Mouse (Mus musculus) layer of hippocampus, adult 9-11 months (tissue): Measurements from ENCODE around the gene Itgb3bp.

Experiments
- DNase-seq: peaks from one replicate; pipeline ENCODE4 v3.0.0; 2022

Itgb3bp gene

DNA sequence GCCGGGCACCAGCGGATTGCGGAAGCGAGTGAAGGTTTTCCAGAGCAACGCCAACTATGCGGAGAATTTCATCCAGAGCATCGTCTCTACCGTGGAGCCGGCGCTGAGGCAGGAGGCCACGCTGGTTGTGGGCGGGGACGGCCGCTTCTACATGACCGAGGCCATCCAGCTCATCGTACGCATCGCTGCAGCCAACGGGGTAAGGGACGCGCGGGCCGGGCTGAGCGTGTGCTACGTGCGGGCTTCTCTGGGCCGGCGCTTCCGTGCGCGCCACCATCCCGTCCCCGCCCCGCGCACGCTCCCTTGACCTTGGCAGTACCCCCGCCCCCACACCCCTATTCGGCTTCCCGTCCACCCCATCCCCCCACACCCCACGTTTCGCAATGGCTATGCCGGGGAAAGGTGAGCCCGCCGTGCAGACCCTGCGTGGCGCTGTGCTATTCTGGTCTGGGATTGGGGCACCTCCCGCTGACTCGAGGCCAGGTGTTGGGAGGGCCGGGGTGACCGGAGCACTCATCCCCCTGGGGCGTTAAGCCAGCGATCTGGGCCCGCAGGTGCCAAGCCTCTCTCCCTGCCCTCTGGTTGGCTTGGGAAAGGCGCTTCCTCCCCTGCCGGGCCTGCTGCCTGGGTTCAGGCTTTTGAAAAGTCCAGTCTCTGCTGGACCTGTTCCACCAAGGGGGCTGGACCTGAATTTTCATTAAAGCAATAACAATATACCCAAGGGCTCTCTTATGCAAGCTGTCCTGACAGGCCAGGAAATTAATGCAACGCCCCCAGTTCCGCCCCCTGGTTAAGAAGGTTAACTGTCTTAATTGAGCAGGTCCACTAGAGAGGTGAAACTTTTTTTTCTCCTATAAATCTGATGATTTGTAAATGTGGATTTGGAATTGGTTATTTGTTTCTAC is at the start of gene Itgb3bp:
Gene Itgb3bp (minus strand): TSS at position 201 of the 905 bp plus-strand sequence.
- DNase-seq: peak; percentile 73

GRCm38 (mm10) chr4:99979326-99979725 is 49.7 kb upstream of the Itgb3bp start:
- no peak for DNase-seq

- no peak for DNase-seq
Measured at GRCm38 (mm10) chr4:99974375-99974774, 44.8 kb upstream of the Itgb3bp start.

GRCm38 (mm10) chr4:99973931-99974330 is 44.3 kb upstream of the Itgb3bp start:
- DNase-seq: no peak

DNA sequence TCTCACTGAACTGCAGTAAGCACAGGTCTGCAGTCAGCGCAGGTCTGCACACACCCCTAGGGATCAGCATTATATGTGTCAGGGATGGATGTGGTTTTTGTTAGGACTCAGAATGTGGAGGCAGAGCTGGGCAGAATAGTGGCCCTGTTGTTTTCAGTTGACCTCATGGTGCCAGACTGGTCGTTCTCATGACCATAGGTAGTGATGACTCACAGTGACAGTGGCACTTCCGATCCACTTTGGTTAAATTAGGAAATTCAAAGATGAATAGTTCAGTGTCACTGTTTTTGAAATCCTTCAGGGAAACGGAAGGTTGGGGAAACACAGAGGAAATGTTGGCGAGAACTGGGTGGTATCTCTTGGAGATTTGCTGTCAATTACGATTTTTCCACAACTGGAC is 43.3 kb upstream of the Itgb3bp start:
- DNase-seq: no peak

DNA sequence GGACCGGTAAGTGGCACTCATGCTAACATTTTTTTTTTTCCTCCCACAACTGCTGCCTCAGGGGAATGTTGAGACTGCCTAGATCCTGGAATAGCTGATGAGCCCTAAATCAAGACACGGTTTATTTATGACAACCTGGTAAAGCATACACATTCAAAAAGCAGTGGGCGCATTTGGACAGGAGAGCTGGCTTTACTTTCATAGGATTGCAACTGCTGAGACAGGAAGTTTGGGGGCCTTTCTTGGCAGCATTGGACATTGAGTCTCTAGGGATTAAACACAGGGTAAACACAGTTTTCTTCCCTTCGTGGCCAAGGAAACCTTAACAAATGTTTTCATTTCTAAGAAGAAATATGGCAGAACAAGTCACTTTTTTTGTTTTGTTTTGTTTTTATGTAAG is 40.5 kb upstream of the Itgb3bp start:
- DNase-seq: no peak

DNA sequence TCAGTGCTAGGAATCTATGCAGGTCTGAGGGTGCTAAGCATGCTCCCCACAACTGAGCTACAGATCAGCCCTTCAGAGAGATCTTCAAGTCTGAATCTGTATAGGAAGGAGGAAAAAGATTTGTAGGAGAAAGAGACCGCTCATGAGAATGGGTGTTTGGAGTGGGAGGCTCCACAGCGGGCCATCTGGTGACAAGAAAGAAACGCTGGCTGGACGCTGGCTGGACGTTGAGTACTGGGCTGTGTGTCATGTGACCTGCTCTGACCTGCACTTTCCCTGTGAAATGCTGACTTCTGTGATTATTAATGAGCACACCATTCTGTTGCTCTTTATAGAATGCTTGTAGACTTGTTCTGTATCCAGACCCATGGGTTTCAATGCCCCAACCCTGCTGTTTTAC is 39.7 kb upstream of the Itgb3bp start:
- no peak for DNase-seq

- no peak for DNase-seq
Measured at GRCm38 (mm10) chr4:99966555-99966954, 36.9 kb upstream of the Itgb3bp start.

- no peak for DNase-seq
Measured at GRCm38 (mm10) chr4:99959308-99959707, 29.7 kb upstream of the Itgb3bp start.

GRCm38 (mm10) chr4:99958084-99958815 is 28.6 kb upstream of the Itgb3bp start:
- DNase-seq: no peak

GRCm38 (mm10) chr4:99957186-99957585 is 27.6 kb upstream of the Itgb3bp start:
- DNase-seq: no peak

GRCm38 (mm10) chr4:99955396-99955795 is 25.8 kb upstream of the Itgb3bp start:
- DNase-seq: no peak

GRCm38 (mm10) chr4:99953904-99954303 is 24.3 kb upstream of the Itgb3bp start:
- no peak for DNase-seq

- no peak for DNase-seq
Measured at GRCm38 (mm10) chr4:99947896-99948295, 18.3 kb upstream of the Itgb3bp start.

- DNase-seq: no peak
Measured at GRCm38 (mm10) chr4:99947192-99947591, 17.6 kb upstream of the Itgb3bp start.

DNA sequence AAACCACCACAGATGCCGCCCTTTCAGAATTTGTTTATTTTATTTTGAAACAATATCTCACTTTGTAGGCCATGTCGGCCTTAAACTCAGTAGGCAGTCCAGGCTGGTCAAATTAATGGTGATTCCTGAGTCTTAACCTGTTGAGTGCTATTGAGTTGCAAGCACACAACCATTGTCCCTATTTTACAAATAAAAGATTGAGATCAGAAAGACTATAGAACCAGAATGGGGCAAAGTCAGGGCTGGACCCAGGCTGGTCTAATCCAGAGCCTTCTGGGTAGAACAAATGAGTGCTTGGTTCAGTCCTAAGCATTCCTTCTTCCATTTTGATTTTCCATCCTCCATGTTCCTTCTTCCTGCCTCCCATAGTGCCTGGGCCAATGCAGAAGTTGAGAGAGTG is 16.9 kb upstream of the Itgb3bp start:
- DNase-seq: no peak

GRCm38 (mm10) chr4:99945011-99945410 is 15.4 kb upstream of the Itgb3bp start:
- DNase-seq: no peak

DNA sequence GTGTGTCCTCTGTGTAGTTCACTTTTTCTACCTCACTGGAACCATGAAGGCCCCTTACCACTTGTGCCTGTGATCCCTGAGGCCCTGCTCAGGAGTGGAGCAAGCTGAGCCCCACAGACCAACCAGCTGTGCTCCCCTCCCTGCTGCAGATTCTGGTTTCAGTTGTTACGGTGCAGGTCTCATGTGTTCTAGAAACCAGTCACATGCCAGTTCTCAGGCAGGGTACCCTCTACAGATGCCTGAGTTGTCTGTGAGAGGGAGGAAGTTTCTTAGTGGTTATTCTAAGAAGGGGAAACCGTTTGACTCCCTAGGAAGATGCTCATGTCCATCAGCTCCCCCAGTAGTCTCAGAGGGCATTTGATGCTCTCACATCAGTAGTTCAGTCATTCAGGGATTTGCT is 15.0 kb upstream of the Itgb3bp start:
- DNase-seq: no peak

DNA sequence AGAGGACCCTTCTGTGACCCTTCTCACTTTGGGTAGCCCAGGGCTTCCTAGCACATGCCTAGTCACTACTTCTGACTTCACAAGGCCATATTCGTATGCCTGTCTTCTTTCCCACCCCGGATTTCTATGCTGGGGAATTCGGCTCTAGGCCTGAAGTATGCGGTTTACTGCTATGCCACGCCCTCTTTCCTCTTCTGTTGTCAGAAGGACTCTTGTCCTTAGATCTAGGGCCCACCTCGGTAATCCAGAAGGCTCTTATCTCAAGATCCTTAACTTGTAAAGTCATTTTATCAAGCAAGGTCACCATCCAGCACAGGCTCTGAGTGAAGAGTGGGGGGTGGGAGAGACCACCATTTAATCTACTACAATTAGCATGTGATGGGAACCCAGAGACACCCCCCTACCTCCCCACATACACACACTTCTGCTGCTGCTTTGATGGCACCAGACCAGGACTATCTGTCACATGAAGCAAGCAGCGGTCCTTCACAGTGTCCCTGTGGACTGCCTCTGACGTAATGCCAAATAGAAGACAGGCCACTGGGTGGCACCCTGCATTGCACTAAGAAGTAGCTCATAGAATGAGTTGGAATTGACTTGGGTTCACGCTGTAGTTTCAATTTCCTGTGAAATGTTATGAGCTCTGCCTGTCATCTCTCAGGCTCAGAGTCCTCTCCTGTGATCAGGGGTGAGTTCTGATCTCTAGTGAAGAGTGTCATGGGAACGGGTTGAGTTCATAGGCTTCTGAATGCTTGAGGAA is 12.2 kb upstream of the Itgb3bp start:
- no peak for DNase-seq

DNA sequence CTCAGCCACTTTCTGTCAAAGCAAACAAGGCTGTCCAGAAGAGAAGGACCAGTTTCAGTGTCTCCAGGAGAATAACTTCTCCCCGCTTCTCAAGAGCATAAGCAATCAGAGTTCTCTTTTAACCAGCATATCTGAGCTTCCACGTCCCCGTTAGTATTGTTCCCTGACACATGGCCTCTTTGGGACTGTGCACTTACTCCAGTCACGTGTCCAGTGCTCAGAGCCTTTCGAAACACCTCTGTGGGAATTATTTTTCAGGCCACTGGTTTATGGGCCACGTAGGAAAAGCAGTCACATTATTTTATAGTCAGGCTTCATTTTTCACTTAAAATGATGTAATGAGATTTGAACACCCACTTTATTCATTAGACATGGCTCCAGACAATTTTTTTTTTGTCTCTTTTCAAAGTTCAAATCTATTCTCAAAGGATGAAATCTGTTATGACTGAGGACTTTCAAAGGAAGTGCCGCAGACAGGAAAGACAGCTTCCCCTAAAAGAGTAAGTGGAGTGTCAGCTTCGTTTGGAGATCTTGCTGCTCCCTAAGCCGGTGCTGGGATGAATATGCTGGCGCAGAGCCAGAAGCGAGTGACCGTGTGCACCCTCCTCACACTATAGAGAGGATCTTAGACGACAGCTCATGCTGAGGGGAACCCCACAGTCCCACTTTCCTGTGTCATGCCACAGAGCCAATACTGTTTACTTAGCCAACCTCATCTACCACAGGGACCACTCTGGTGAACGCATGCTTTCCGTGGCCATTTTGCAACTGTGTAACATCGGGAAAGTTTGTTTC is 10.3 kb upstream of the Itgb3bp start:
- DNase-seq: no peak

- no peak for DNase-seq
Measured at GRCm38 (mm10) chr4:99936278-99936677, 6.7 kb upstream of the Itgb3bp start.

DNA sequence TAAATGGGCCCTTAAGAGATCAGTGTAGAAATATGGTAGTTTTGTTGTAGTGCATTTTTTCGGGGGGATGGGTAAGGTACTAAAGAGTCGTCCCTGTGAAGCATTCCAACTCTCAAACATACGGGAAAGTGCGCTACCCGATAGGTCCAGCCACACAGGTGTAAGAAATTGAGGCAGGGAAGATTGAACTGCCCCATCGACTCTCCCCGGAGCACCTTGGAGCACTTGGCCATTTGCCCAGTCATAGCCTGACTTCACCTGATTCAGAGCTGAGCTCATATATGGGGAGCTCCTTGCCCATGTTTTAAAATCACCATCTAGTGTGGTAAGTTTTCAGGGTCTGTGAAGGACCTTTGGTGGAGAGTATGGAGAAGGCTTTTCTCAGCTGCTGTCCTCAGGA is 5.2 kb upstream of the Itgb3bp start:
- no peak for DNase-seq

DNA sequence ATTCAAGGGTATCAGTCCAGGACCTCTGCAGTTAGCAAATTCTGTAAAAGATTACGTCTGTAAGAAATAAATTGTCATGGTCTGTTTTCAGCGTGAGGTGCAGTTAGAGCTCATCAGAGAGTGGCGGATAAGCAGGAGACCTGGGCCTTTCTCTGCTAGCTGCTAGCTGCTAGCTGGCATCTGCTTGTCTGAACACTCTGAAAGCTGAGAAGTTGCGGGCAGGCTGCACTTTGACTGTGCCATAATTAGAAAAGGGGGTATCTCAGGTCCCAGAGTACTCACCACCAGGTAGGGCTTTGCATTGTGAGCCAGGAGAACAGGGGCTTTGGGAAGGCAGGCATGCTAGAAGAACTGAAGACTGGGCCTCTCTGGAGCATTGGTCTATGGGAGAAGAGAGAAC is 2.2 kb upstream of the Itgb3bp start:
- no peak for DNase-seq
